Mouse (Mus musculus) layer of hippocampus, adult 11-12 months (tissue): ENCODE measurements at regions not wholly inside any gene's neighbourhood (a gene's known extent, or its start where the extent isn't known, plus 50 kb on each side); places are given as distances from the start of the nearest gene placed in this dataset.
A peak's percentile ranks its signal among the peaks of the same experiment; 100 is the strongest.

ENCODE experiments used
- DNase-seq: peaks from one replicate; pipeline ENCODE4 v3.0.0; 2022; ENCODE audit warnings: low spot score

DNA sequence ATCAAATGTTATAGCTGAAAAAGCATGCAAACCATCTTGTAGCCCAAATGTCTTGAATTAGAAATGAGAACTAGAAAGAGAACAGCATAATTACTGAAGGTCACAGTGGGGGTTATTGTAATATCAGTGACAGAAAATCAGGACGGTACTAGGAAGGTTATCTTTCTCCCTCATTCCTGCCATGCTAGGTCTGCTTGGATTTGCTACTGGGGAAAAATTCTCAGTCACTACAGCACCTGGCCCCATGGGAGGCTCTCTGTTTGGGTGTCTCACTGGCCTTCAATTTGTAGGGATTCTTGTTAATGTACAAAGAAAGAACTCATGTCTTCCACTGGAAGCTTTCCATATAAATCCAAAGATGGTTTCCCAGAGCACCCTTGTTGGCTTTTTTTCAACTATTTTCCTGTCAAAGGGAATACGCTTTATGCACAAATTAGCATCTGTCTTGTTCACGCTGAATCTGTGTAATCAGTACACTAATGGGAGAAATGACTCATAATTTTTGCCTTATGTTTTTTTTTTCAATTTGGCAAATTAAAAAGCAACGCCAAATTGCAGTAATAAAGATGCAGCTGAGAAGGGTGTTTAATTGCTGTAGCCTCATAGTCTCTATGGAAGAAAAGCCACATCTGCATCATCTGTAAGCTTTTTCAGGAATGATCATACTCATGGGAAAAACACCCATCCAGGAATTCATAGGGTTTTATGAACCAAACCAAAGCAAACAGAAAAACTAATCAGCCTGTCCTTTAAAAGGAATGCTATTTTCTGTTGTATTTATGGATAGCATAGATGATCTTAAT, 290.2 kb upstream of the Arhgef26 start:
- no peak for DNase-seq

DNA sequence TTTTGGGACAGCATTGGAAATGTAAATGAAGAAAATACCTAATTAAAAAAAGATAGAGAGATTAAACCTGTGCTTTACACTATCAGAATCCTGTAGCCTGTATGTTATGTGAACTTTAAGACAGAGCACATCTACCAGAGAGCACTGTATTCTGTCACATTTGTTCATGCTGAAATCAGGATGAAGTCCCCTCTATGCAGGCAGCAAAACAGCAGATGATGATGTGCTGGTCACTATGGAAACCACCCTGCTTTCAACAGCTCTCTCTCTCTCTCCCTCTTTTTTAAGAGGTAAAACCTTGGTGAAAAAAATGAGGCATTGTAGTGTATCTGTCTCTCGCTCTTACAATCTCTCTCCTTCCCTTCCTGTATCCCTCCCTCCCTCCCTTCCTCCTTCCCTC, 283.9 kb upstream of the Arhgef26 start:
- DNase-seq, result peak; percentile 12

DNA sequence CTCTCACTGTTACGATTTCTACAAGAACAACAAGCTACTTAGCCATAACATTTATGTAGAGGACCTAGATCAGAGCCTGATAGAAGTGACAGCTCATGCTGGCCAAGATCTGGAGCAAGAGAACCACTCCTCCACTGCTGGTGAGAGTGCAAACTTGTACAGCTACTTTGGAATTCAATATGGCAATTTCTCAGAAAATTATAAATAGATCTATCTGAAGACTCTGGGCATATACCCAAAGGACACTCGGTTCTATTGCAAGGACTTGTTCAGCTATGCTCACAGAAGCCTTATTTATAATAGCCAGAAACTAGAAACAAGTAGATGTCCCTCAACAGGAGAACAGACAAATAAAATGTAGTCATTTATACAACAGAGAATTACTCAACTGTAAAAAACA, 259.6 kb upstream of the Arhgef26 start:
- DNase-seq, result no peak

DNA sequence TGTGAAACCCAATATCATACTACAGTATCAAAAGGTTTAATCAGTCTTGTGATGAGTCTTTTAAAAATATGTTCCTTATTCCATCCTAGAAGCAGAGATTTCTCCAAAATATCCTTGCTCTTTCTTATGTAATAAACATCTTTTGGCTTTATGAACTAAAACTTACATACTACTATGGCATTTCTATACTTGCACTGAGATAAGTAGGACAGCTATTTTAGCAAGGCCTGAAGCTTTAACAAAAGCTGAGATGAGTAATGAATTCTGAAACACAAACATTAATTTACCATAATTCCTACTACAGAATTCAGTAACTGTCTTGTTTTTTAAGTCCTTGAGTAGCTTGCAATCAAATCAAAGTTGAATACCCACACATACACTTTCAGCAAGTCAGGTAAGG, 252.6 kb upstream of the Arhgef26 start:
- no peak for DNase-seq

DNA sequence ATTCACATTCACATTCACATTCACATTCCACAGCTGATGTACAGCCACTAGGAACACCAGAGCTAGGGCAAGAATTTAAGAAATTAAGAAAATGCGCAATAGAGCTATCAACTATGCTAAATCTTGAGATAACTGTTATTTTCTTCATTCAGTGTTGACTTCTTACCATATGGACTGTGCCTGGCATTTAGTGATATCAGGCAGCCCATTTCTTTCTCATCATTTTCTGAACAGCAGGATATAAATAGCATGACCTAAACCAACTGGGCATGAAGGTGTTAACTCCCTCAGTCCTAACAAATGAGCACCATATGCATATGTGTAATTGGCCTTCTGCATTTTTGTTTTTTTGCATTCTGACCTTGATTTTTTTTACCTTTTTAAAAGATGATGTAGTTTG, 250.9 kb upstream of the Arhgef26 start:
- no peak for DNase-seq

DNA sequence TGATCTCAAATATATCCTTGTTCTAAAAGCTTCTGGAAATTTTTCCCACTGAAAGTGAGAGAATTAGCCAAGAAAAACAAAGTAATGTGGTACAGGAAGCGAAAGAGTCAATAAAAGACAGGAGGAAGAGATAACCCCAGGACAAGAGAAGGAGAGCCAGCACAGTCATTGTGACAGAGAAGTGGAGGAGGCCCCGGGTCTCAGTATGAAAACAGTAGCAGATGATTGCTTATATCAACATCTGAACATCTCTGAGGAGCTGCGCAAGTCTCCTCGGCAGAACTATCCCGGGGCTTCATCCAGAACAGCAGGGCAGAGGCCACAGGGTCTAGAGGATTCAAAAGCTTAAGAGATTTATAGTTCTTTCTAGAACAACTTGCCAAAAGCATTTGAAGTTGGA, 235.0 kb upstream of the Arhgef26 start:
- no peak for DNase-seq

DNA sequence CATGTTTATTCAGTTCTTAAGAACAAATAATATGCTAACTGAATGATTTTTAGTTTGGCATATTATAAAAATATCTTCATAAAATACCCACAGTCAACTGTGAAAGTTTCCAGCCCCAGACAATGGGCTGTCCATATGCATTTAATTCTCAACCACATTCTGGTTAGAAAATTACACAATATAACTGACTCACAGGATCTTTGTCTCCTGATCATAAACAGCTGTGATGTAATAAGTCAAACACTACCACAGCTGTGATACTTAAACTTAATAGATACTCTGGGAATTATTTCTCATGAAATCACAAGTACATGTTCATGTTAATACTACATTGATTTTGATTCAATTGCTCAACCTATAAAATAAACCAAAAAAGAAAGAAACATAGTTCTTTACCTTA, 234.3 kb upstream of the Arhgef26 start:
- DNase-seq, result no peak

DNA sequence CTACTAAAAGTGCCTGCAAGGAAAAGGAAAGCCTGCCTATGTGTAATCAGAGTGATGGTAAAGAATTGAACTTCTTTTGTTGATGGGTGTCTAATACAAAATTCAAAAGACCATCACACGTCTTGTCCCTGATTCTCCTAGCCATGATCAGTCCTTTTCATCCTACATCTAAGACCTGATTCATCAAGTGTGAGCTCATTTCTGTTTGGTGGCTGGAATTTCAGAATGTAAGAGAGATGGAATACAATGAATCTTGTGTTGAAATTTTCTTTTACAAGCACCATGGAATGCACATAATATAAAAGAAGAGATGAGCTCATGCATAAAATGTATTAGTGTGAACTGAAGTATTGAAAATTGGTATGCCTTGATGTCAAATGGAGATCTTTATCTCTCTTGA, 233.6 kb upstream of the Arhgef26 start:
- no peak for DNase-seq

DNA sequence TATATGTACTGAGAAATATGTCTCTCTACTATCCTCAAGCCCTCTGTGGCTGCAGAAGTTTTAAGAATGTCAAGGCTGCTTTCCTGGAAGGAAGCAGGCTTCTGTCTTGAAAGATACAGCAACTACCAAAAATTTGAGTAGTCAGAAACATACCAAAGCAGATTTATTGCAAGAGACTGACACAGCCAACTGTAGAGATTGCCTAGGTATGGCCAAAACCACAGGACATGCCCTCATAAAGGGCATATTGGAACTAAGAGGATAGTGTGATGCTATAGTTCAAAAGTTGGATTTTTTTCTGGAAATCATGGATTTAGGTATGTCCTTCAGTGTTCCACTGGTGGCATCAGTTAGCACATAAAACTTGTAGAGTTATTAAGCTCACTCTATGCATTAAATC, 230.8 kb upstream of the Arhgef26 start:
- DNase-seq, result no peak
